Mouse (Mus musculus) forebrain, postnatal 0 days (tissue): ENCODE data around the gene Jtb. TPM values are rescaled to one million over a fixed set of nuclear protein-coding genes. Genes with fewer than 3 reads are reported as not detected.
A peak's percentile ranks its signal among the peaks of the same experiment; 100 is the strongest.

Experiments
- ATAC-seq: fragments of 200-750 bp; cut with Nextera tagmentation; 2 replicates; pipeline ENCODE4 v1.8.0; 2017; ENCODE audit warnings: mild to moderate bottlenecking, moderate library complexity
- DNase-seq: peaks from one replicate; pipeline ENCODE4 v3.0.0-alpha.2; 2015
- H3K27ac ChIP-seq: fragments of 300-500 bp; sonication (generic); 2 replicates; pipeline ENCODE4 v1.5.1; 2014; ENCODE audit warnings: low read depth, mild to moderate bottlenecking, antibody characterized with exemption, low read length, moderate library complexity, mixed read lengths
- H3K27me3 ChIP-seq: fragments of 300-500 bp; sonication (generic); 2 replicates; pipeline ENCODE4 v1.6.1; 2014; ENCODE audit warnings: mild to moderate bottlenecking, low read length, mixed read lengths; ENCODE audit not compliant: insufficient read depth
- H3K36me3 ChIP-seq: fragments of 300-500 bp; sonication (generic); 2 replicates; pipeline ENCODE4 v1.6.1; 2014; ENCODE audit warnings: mild to moderate bottlenecking, moderate library complexity; ENCODE audit not compliant: insufficient read depth
- H3K4me1 ChIP-seq: fragments of 300-500 bp; sonication (generic); 2 replicates; pipeline ENCODE4 v1.6.1; 2014; ENCODE audit warnings: antibody characterized with exemption; ENCODE audit not compliant: insufficient read depth
- H3K4me2 ChIP-seq: fragments of 300-500 bp; sonication (generic); 2 replicates; pipeline ENCODE4 v1.6.1; 2014; ENCODE audit warnings: low read depth, mild to moderate bottlenecking, moderate library complexity
- H3K4me3 ChIP-seq: fragments of 300-500 bp; sonication (generic); 2 replicates; pipeline ENCODE4 v1.5.1; 2014; ENCODE audit warnings: low read depth, low read length, mixed read lengths
- H3K9ac ChIP-seq: fragments of 300-500 bp; sonication (generic); 2 replicates; pipeline ENCODE4 v1.6.1; 2014; ENCODE audit warnings: mild to moderate bottlenecking
- H3K9me3 ChIP-seq: fragments of 300-500 bp; sonication (generic); 2 replicates; pipeline ENCODE4 v1.6.1; 2016; ENCODE audit warnings: low read length
- CTCF ChIP-seq: sonication (generic); IDR thresholded peaks from 2 replicates; pipeline ENCODE4 v1.5.1; 2016; ENCODE audit warnings: antibody characterized with exemption, control low read depth, low read depth
- WGBS: fragments of 180-500 bp; shearing (Covaris S2); extraction: QIAGEN DNeasy Blood & Tissue Kit; methylation state at CpG from one replicate; pipeline ENCODE4 v1.1.7; 2014; 5-methylcytosine and 5-hydroxymethylcytosine counted together
- polyA plus RNA-seq: library from polyadenylated mRNA; unstranded; fragments of >200 nt; fragmentation: Nextera tagmentation; extraction: Ambion mirVana; gene quantifications from 2 replicates; pipeline ENCODE4 v1.2.1, GENCODE M21; 2015
- total RNA-seq: library from RNA; depleted of rRNA; stranded (reverse); fragments of >200 nt; gene quantifications from 2 replicates; pipeline ENCODE4 v1.2.3, GENCODE M21; 2014; rRNA removed

Gene Jtb
- total RNA-seq (70.1 and 75.7 TPM in 2 replicates), polyA plus RNA-seq (131 and 139 TPM in 2 replicates)

- ATAC-seq = peak; percentile 100
Measured at GRCm38 (mm10) chr3:90231507-90232333, at the start of gene Jtb. TSS of gene Jtb (plus strand) at chr3:90231597.

GRCm38 (mm10) chr3:90183581-90183980, 47.8 kb upstream of the Jtb start:
- ATAC-seq = no peak
- 68% methylated on average over 3 of the region's 3 CpGs for WGBS

More at GRCm38 (mm10) chr3:90231507-90232333, at the start of gene Jtb:
- H3K4me3 ChIP-seq = peak within 1 kb of the TSS; percentile 84
- no peaks in the 10 kb centered on the region for H3K9me3 ChIP-seq
- peaks cover 13% of the 10 kb centered on the region for H3K4me1 ChIP-seq
- DNase-seq = peak; percentile 96
- peak within 1 kb of the TSS; percentile 83 for H3K9ac ChIP-seq
- TF ChIP-seq CTCF = no peak; the same call in 1 of the 2 replicates
- H3K4me2 ChIP-seq = peak within 1 kb of the TSS; percentile 84
- H3K36me3 ChIP-seq = peaks cover 18% of the 10 kb centered on the region
- H3K27me3 ChIP-seq = no peaks in the 10 kb centered on the region
- peak within 1 kb of the TSS; percentile 89 for H3K27ac ChIP-seq
- WGBS = under 1% methylated on average over 61 of the region's 61 CpGs

DNA sequence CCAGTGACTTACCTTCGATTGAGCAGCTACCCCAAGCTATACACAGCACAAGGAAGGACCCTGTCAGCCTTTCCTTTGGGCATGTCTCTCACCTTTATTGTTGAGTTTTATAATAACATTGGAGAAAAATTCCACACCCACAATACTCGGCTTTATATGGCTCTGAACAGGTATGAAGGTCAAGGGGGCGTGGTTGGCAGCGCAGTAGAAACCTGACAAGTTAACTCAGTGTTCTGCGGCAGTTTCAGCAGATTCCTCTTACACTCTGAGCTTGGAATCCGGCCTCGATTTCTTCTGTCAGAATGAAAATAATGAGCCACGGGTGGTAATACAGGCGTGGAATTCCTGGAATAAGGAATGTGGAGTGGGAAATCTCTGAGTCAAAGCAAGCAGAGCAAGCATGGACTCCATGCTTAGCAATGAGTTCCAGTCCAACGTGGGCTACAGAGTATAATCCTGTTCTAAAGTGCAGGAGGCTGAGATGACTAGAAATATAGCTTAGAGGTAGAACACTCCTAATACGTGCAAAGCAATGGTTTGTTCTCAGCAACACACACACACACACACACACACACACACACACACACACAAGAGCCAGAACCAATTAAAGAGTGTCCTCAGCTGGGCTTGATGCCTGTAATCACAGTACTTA, 40.4 kb upstream of the Jtb start:
- H3K9ac ChIP-seq = no peak overlapping the region
- H3K4me3 ChIP-seq = no peak overlapping the region
- no peaks in the 10 kb centered on the region for H3K9me3 ChIP-seq
- ATAC-seq (no peak), DNase-seq (no peak)
- no peaks in the 10 kb centered on the region for H3K36me3 ChIP-seq
- H3K4me1 ChIP-seq = no peaks in the 10 kb centered on the region
- no peak overlapping the region for H3K4me2 ChIP-seq
- H3K27me3 ChIP-seq = no peaks in the 10 kb centered on the region
- TF ChIP-seq CTCF = no peak
- H3K27ac ChIP-seq = no peak overlapping the region
- WGBS = 76% methylated on average over 11 of the region's 11 CpGs

More at GRCm38 (mm10) chr3:90183581-90183980, 47.8 kb upstream of the Jtb start:
- no peak for TF ChIP-seq CTCF
- no peaks in the 10 kb centered on the region for H3K27me3 ChIP-seq
- H3K9me3 ChIP-seq = no peaks in the 10 kb centered on the region
- no peak overlapping the region for H3K9ac ChIP-seq
- no peak overlapping the region for H3K4me2 ChIP-seq
- DNase-seq = no peak
- no peak overlapping the region for H3K27ac ChIP-seq
- H3K4me3 ChIP-seq = no peak overlapping the region
- H3K36me3 ChIP-seq = no peaks in the 10 kb centered on the region
- H3K4me1 ChIP-seq = no peaks in the 10 kb centered on the region

- no peak overlapping the region for H3K27ac ChIP-seq
- WGBS = 22% methylated on average over 4 of the region's 4 CpGs
- no peaks in the 10 kb centered on the region for H3K27me3 ChIP-seq
- H3K4me2 ChIP-seq = no peak overlapping the region
- TF ChIP-seq CTCF = no peak
- no peaks in the 10 kb centered on the region for H3K4me1 ChIP-seq
- H3K4me3 ChIP-seq = no peak overlapping the region
- no peaks in the 10 kb centered on the region for H3K36me3 ChIP-seq
- ATAC-seq = no peak
- DNase-seq = no peak
- H3K9me3 ChIP-seq = no peaks in the 10 kb centered on the region
- H3K9ac ChIP-seq = no peak overlapping the region
Measured at GRCm38 (mm10) chr3:90194759-90195158, 36.6 kb upstream of the Jtb start.

DNA sequence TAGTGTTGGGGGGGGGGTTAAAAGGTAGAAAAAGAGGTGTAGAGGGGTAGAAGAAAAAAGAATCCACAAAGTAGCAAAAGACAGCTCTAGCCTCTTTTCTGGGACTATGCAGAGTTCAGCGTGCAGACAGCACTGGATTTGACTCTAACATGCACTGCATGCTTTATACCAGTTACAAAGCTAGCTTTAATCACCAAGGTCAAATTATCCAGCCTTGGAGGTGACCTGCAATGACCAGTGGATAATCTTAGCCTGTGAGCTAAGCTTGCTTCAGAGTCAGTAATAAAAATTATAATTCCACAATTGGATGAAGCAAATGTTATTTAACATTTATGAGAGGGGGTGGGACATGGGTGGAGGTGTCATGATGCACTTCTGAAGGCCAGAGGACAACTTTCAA, 35.8 kb upstream of the Jtb start:
- DNase-seq (no peak), ATAC-seq (no peak)
- no peak for TF ChIP-seq CTCF
- no peak overlapping the region for H3K9ac ChIP-seq
- H3K9me3 ChIP-seq = no peaks in the 10 kb centered on the region
- WGBS = 78% methylated on average over 1 of the region's 1 CpGs
- no peak overlapping the region for H3K27ac ChIP-seq
- H3K4me3 ChIP-seq = no peak overlapping the region
- no peaks in the 10 kb centered on the region for H3K4me1 ChIP-seq
- H3K36me3 ChIP-seq = no peaks in the 10 kb centered on the region
- no peaks in the 10 kb centered on the region for H3K27me3 ChIP-seq
- H3K4me2 ChIP-seq = no peak overlapping the region

DNA sequence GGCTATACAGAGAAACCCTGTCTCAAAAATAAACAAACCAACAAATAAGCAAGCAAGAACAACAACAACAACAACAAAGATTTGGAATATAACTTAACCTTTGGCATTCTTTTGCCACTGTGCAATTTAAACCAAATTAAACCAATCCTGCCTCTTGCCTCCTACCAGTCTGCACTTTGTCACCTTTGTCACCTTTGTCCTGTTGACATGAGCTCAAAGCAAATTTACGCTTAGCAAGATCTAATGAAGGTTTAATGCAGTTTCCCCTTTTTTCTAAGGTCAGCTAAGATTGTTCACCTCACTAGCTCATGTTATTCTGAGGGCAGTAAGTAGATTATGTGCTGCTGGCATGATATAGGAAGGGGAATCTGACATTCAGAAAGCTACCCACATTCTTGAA, 33.8 kb upstream of the Jtb start:
- no peak overlapping the region for H3K27ac ChIP-seq
- H3K27me3 ChIP-seq = no peaks in the 10 kb centered on the region
- no peak overlapping the region for H3K4me2 ChIP-seq
- WGBS = 83% methylated on average over 1 of the region's 1 CpGs
- H3K9me3 ChIP-seq = no peaks in the 10 kb centered on the region
- H3K36me3 ChIP-seq = no peaks in the 10 kb centered on the region
- H3K9ac ChIP-seq = no peak overlapping the region
- no peak overlapping the region for H3K4me3 ChIP-seq
- ATAC-seq (no peak), DNase-seq (no peak)
- H3K4me1 ChIP-seq = no peaks in the 10 kb centered on the region
- TF ChIP-seq CTCF = no peak

DNA sequence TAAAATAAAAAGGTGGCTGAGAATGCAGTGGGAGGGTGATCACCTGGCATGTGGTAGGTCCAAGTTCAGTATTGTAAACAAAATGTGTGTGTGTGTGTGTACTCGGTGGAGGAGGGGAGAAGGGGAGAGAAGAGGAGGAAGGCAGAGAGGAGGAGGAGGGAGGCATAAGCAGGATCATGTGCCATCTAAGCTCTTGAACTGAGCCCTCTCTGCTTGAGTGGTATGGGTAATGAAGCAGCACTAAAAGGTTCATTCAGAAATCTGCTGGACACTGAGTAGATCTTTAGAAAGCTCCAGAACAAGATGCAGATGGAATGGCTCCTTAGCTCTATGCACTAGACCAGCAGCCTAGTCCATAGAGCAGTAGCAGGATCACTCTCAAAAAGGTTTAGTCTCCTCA, 28.5 kb upstream of the Jtb start:
- no peak for TF ChIP-seq CTCF
- Histone ChIP-seq H3K36me3 (peaks cover 3% of the 10 kb centered on the region; the same call in 1 of the 2 replicates), H3K27me3 (no peaks in the 10 kb centered on the region), H3K4me1 (no peaks in the 10 kb centered on the region), H3K27ac (no peak overlapping the region), H3K9ac (no peak overlapping the region), H3K4me3 (no peak overlapping the region), H3K4me2 (no peak overlapping the region), H3K9me3 (no peaks in the 10 kb centered on the region)
- 40% methylated on average over 1 of the region's 1 CpGs for WGBS
- no peak for ATAC-seq
- no peak for DNase-seq
